ENCODE assay signal across 7 mouse cellular contexts in genomic region chr10:75560549-75560899, GRCm38 (mm10). TPM values are rescaled to one million over a fixed set of nuclear protein-coding genes. Genes with fewer than 3 reads are reported as not detected.
DNase-seq lines count a peak whose midpoint lies in the region; ATAC-seq and TF ChIP-seq lines count a peak whose summit lies in the region.

No protein-coding gene starts in this region.

- no peak overlapping the region for H3K27ac ChIP-seq in lung, embryonic 15.5 days
- H3K27ac ChIP-seq in forebrain, embryonic 11.5 days (ENCODE audit: low read depth, low read length), result no peak overlapping the region
- H3K27ac ChIP-seq in intestine, postnatal 0 days (ENCODE audit: low read depth, low read length), result no peak overlapping the region
- H3K27ac ChIP-seq in small intestine, adult 2 months (ENCODE audit: insufficient read depth, low read depth, low read length), result no peak overlapping the region

- H3K27me3 ChIP-seq in lung, embryonic 15.5 days, result peaks cover 30% of the 10 kb centered on the region
- peaks cover 22% of the 10 kb centered on the region for H3K27me3 ChIP-seq in forebrain, embryonic 11.5 days (ENCODE audit: control insufficient read depth, insufficient read depth, low read length)
- H3K27me3 ChIP-seq in intestine, postnatal 0 days (replicated peaks; ENCODE audit: control insufficient read depth, insufficient read depth, low read length), result peaks cover 31% of the 10 kb centered on the region
- peaks cover 20% of the 10 kb centered on the region for H3K27me3 ChIP-seq in small intestine, adult 2 months (ENCODE audit: control insufficient read depth, insufficient read depth, low read length)

- no peak for TF ChIP-seq CTCF in intestine, postnatal 0 days (IDR thresholded peaks at IDR 0.05; ENCODE audit: low read depth)
- TF ChIP-seq CTCF in small intestine, adult 2 months (IDR thresholded peaks at IDR 0.05; ENCODE audit: extremely low read depth, insufficient read length, insufficient replicate concordance, low read depth, low read length), result no peak
- no peak for TF ChIP-seq CTCF in lung, adult 2 months (IDR thresholded peaks at IDR 0.05; ENCODE audit: insufficient read depth, low read length)

- H3K4me1 ChIP-seq in lung, embryonic 15.5 days, result peaks cover 28% of the 10 kb centered on the region
- peaks cover 8% of the 10 kb centered on the region; the same call in 1 of the 2 replicates for H3K4me1 ChIP-seq in forebrain, embryonic 11.5 days (replicated peaks; ENCODE audit: control insufficient read depth, insufficient read depth, low read length)
- H3K4me1 ChIP-seq in intestine, postnatal 0 days (replicated peaks; ENCODE audit: control insufficient read depth, insufficient read depth, low read length), result 0 out of 2 replicates have a peak, but pooled peaks cover 6% of the 10 kb centered on the region
- peaks cover 9% of the 10 kb centered on the region for H3K4me1 ChIP-seq in small intestine, adult 2 months (ENCODE audit: control insufficient read depth, insufficient read depth, insufficient read length, low read length)
- H3K4me1 ChIP-seq in lung, adult 2 months (ENCODE audit: control insufficient read depth, insufficient read depth, low read length), result peaks cover 7% of the 10 kb centered on the region

- no peak for ATAC-seq in lung, embryonic 15.5 days (ENCODE audit: borderline replicate concordance, extremely low read depth, low FRiP score, low TSS enrichment)
- ATAC-seq in forebrain, embryonic 11.5 days (replicated peaks; ENCODE audit: low FRiP score), result no peak
- ATAC-seq in intestine, postnatal 0 days, result no peak

- no peaks in the 10 kb centered on the region for H3K9me3 ChIP-seq in lung, embryonic 15.5 days
- no peaks in the 10 kb centered on the region for H3K9me3 ChIP-seq in forebrain, embryonic 11.5 days (ENCODE audit: control insufficient read depth, low read length)
- no peaks in the 10 kb centered on the region for H3K9me3 ChIP-seq in intestine, postnatal 0 days (ENCODE audit: control insufficient read depth)

- 18% methylated on average over 6 of the region's 6 CpGs for WGBS in lung, embryonic 15.5 days
- WGBS in forebrain, embryonic 11.5 days, result 4% methylated on average over 6 of the region's 6 CpGs
- WGBS in intestine, postnatal 0 days, result 35% methylated on average over 6 of the region's 6 CpGs
- 46% methylated on average over 6 of the region's 6 CpGs for WGBS in small intestine, adult 2 months
- WGBS in lung, adult 2 months, result 27% methylated on average over 6 of the region's 6 CpGs

- H3K9ac ChIP-seq in lung, embryonic 15.5 days, result no peak overlapping the region
- H3K9ac ChIP-seq in forebrain, embryonic 11.5 days (ENCODE audit: low read length), result peak overlapping the region; percentile 79
- H3K9ac ChIP-seq in intestine, postnatal 0 days (ENCODE audit: low read depth, low read length), result 0 out of 2 replicates have a peak overlapping the region, but pooled peaks have one; percentile 45

- H3K4me2 ChIP-seq in lung, embryonic 15.5 days, result peak overlapping the region; percentile 99
- H3K4me2 ChIP-seq in forebrain, embryonic 11.5 days (ENCODE audit: low read depth, low read length, severe bottlenecking), result peak overlapping the region; percentile 96
- H3K4me2 ChIP-seq in intestine, postnatal 0 days (replicated peaks; ENCODE audit: low read depth), result peak overlapping the region; percentile 88

- DNase-seq in lung, postnatal 36 days, result no peak
- DNase-seq in forebrain, embryonic 11.5 days (ENCODE audit: low spot score), result no peak
- no peak for DNase-seq in cerebellum, postnatal 10 days
- no peak for DNase-seq in lung, adult 2 months

- H3K36me3 ChIP-seq in lung, embryonic 15.5 days, result no peaks in the 10 kb centered on the region
- no peaks in the 10 kb centered on the region for H3K36me3 ChIP-seq in forebrain, embryonic 11.5 days (ENCODE audit: control insufficient read depth, insufficient read depth, low read length)
- H3K36me3 ChIP-seq in intestine, postnatal 0 days (ENCODE audit: control insufficient read depth, insufficient read depth), result no peaks in the 10 kb centered on the region
- no peaks in the 10 kb centered on the region for H3K36me3 ChIP-seq in small intestine, adult 2 months (ENCODE audit: control insufficient read depth, insufficient read depth, low read length)

- TF ChIP-seq POLR2A in small intestine, adult 2 months (IDR thresholded peaks at IDR 0.05; ENCODE audit: low read depth, low read length), result no peak
- no peak for TF ChIP-seq POLR2A in lung, adult 2 months (IDR thresholded peaks at IDR 0.05; ENCODE audit: borderline replicate concordance, extremely low read depth, low read depth, low read length)

- H3K4me3 ChIP-seq in lung, embryonic 15.5 days, result peak overlapping the region; percentile 53
- peak overlapping the region; percentile 61 for H3K4me3 ChIP-seq in forebrain, embryonic 11.5 days (ENCODE audit: low read depth, low read length)
- no peak overlapping the region for H3K4me3 ChIP-seq in intestine, postnatal 0 days (ENCODE audit: low read depth, low read length)
- H3K4me3 ChIP-seq in small intestine, adult 2 months (ENCODE audit: low read depth, low read length), result peak overlapping the region; percentile 58
- no peak overlapping the region for H3K4me3 ChIP-seq in lung, adult 2 months (replicated peaks; ENCODE audit: extremely low read depth, low read depth, low read length)

RNA-seq across cellular contexts. Expression of gene Lrrc75b, which starts 0.4 kb away (rescaled TPM):
- polyA plus RNA-seq in lung, embryonic 15.5 days (2015; fragmentation: Nextera tagmentation; extraction: Ambion mirVana), result 0.72 and 1.1 TPM in 2 replicates
- 2.3 and 3.5 TPM in 2 replicates for polyA plus RNA-seq in forebrain, embryonic 11.5 days (2014; fragmentation: Nextera tagmentation; extraction: Ambion mirVana)
- polyA plus RNA-seq in intestine, postnatal 0 days (2015; fragmentation: Nextera tagmentation; extraction: Ambion mirVana), result 1.2 and 1.8 TPM in 2 replicates
- polyA plus RNA-seq in small intestine, adult 2 months (2012; rRNA removed), result 1.8 and 1.9 TPM in 2 replicates
- polyA plus RNA-seq in lung, adult 2 months (2012; rRNA removed), result 0.30 and 0.36 TPM in 2 replicates

RNA-seq across cellular contexts. Expression of gene Ggt1, which starts 0.9 kb away (rescaled TPM):
- 1.2 and 2.0 TPM in 2 replicates for polyA plus RNA-seq in lung, embryonic 15.5 days (2015; fragmentation: Nextera tagmentation; extraction: Ambion mirVana)
- polyA plus RNA-seq in forebrain, embryonic 11.5 days (2014; fragmentation: Nextera tagmentation; extraction: Ambion mirVana), result 2.3 and 3.4 TPM in 2 replicates
- 131 and 132 TPM in 2 replicates for polyA plus RNA-seq in intestine, postnatal 0 days (2015; fragmentation: Nextera tagmentation; extraction: Ambion mirVana)
- polyA plus RNA-seq in small intestine, adult 2 months (2012; rRNA removed), result 454 and 722 TPM in 2 replicates
- 1.8 and 2.2 TPM in 2 replicates for polyA plus RNA-seq in lung, adult 2 months (2012; rRNA removed)

RNA-seq across cellular contexts. Expression of gene Ggt5, which starts 28.6 kb away (rescaled TPM):
- polyA plus RNA-seq in lung, embryonic 15.5 days (2015; fragmentation: Nextera tagmentation; extraction: Ambion mirVana), result 1.3 and 2.9 TPM in 2 replicates
- 0.67 and 1.0 TPM in 2 replicates for polyA plus RNA-seq in forebrain, embryonic 11.5 days (2014; fragmentation: Nextera tagmentation; extraction: Ambion mirVana)
- 4.0 and 4.9 TPM in 2 replicates for polyA plus RNA-seq in intestine, postnatal 0 days (2015; fragmentation: Nextera tagmentation; extraction: Ambion mirVana)
- 17.9 and 27.0 TPM in 2 replicates for polyA plus RNA-seq in small intestine, adult 2 months (2012; rRNA removed)
- polyA plus RNA-seq in lung, adult 2 months (2012; rRNA removed), result 35.5 and 39.7 TPM in 2 replicates

RNA-seq across cellular contexts. Expression of gene Gucd1, which starts 42.8 kb away (rescaled TPM):
- 23.6 and 24.5 TPM in 2 replicates for polyA plus RNA-seq in lung, embryonic 15.5 days (2015; fragmentation: Nextera tagmentation; extraction: Ambion mirVana)
- polyA plus RNA-seq in forebrain, embryonic 11.5 days (2014; fragmentation: Nextera tagmentation; extraction: Ambion mirVana), result 30.0 and 35.4 TPM in 2 replicates
- 80.9 and 84.6 TPM in 2 replicates for polyA plus RNA-seq in intestine, postnatal 0 days (2015; fragmentation: Nextera tagmentation; extraction: Ambion mirVana)
- polyA plus RNA-seq in small intestine, adult 2 months (2012; rRNA removed), result 111 and 261 TPM in 2 replicates
- polyA plus RNA-seq in lung, adult 2 months (2012; rRNA removed), result 37.0 and 49.1 TPM in 2 replicates

RNA-seq across cellular contexts. Expression of gene Snrpd3, which starts 43.2 kb away (rescaled TPM):
- polyA plus RNA-seq in lung, embryonic 15.5 days (2015; fragmentation: Nextera tagmentation; extraction: Ambion mirVana), result 142 and 158 TPM in 2 replicates
- polyA plus RNA-seq in forebrain, embryonic 11.5 days (2014; fragmentation: Nextera tagmentation; extraction: Ambion mirVana), result 261 and 263 TPM in 2 replicates
- 62.6 and 63.3 TPM in 2 replicates for polyA plus RNA-seq in intestine, postnatal 0 days (2015; fragmentation: Nextera tagmentation; extraction: Ambion mirVana)
- polyA plus RNA-seq in small intestine, adult 2 months (2012; rRNA removed), result 5.2 and 7.4 TPM in 2 replicates
- 11.5 and 17.2 TPM in 2 replicates for polyA plus RNA-seq in lung, adult 2 months (2012; rRNA removed)

Comparison
In these comparisons a context has a peak if more than half of its experiments do, and no peak if none do; other contexts are left out.
1. H3K4me3 ChIP-seq: peak in lung, embryonic 15.5 days (single experiment), forebrain, embryonic 11.5 days (single experiment) and small intestine, adult 2 months (single experiment); none in intestine, postnatal 0 days (single experiment) and lung, adult 2 months (single experiment).
2. RNA of gene Ggt1, which starts 0.9 kb away (polyA plus RNA-seq): 454 to 722 TPM in small intestine, adult 2 months and 131 to 132 TPM in intestine, postnatal 0 days; 2.3 to 3.4 TPM in forebrain, embryonic 11.5 days, 1.2 to 2.0 TPM in lung, embryonic 15.5 days and 1.8 to 2.2 TPM in lung, adult 2 months; every median in the first group is over 10 times any median in the second.
3. Peak in every context shown above with its lines, with median percentiles within 50 percentile points of each other: H3K4me2 ChIP-seq.